Mouse (Mus musculus) adrenal gland (tissue): ENCODE measurements around the gene Eqtn.

ENCODE experiments used
- intact Hi-C: fragments of 180-260 bp; cut with DNase I; formaldehyde crosslinking; loops from one replicate; pipeline ENCODE4 v1.15.1; 2025
- long read RNA-seq, 2 experiments: library from polyadenylated mRNA; unstranded; transcript quantifications; one replicate each; pipeline ENCODE4 v2.0.0; 2020; ENCODE audit warnings: borderline replicate concordance in 1 of 2; ENCODE audit not compliant: insufficient replicate concordance in 1 of 2

The Eqtn gene
- long read RNA-seq, experiment 1 = 0 reads
- long read RNA-seq, experiment 2 = 0 reads

DNA sequence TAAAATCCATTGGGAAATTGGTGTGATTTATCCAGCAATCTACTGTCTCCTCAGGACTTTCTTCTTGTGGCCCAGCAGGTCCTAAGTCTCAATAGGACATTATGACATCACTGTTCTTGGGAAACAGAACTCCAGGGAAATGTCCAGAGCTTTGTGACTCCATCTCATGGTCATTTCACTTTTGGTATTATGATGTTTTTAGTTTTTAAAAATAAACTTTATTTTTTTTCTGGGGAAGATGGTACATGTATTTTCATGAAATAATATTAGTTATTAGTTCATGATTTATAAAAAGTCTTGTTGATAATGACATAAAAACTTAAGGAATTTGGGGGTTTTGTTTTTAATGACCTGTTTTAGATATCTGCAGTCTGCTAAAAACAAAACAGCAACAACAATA, at the start of gene Eqtn:
Eqtn (minus strand) TSS at position 101 of the 400 bp plus-strand sequence.
- intact Hi-C loops = no loop called here

GRCm38 (mm10) chr4:94973321-94973720, 44.7 kb upstream of the Eqtn start:
- intact Hi-C loops = no loop called here

- intact Hi-C loops = loop anchor here (10.0 kb wide), 1 partner anchor 368 kb away; no protein-coding TSS in a partner anchor
Measured at GRCm38 (mm10) chr4:94952773-94953172, 24.1 kb upstream of the Eqtn start.

DNA sequence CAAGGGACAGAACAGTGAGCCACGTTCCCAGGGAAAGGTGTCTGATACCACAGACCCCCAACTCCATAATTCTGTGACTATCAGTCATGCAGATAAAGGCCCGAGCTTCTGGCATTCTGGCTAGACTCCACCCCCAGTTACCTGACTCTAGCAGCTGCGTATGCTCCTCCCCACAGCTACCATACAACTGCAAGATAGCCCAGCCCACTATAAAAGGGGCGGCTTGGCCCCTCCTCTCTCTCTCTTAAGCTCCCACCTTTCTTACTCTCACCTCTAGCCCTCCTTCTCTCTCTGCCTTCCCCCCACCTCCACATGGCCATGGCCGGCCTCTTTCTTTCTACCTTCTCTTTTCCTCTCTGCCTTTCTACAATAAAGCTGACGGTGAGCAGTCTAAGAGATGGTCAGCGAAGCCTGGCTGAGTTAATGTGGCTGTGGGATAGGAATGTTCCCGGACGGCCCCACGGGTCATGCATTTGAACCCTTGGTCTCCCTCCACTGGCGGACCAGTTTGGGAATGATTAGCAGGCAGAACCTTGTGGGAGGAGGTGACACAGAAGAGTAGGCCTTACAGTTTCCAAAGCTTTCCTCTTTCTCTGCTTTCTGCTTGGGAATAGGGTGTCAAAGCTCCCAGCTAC, 12.7 kb upstream of the Eqtn start:
- intact Hi-C loops = no loop called here

- intact Hi-C loops = loop anchor here (5.0 kb wide), 1 partner anchor 234 kb away; no protein-coding TSS in a partner anchor
Measured at GRCm38 (mm10) chr4:94901780-94902179, 26.9 kb downstream of the Eqtn start.

GRCm38 (mm10) chr4:94900744-94901143, 27.9 kb downstream of the Eqtn start:
- intact Hi-C loops = loop anchor here (5.0 kb wide), 1 partner anchor 233 kb away; no protein-coding TSS in a partner anchor
